Mouse (Mus musculus) kidney, adult 9 months (tissue): ENCODE measurements around the gene Arhgap42.
A peak's percentile ranks its signal among the peaks of the same experiment; 100 is the strongest.

Experiments used
- DNase-seq: peaks from one replicate; pipeline ENCODE4 v3.0.0; 2022

Arhgap42 gene

DNA sequence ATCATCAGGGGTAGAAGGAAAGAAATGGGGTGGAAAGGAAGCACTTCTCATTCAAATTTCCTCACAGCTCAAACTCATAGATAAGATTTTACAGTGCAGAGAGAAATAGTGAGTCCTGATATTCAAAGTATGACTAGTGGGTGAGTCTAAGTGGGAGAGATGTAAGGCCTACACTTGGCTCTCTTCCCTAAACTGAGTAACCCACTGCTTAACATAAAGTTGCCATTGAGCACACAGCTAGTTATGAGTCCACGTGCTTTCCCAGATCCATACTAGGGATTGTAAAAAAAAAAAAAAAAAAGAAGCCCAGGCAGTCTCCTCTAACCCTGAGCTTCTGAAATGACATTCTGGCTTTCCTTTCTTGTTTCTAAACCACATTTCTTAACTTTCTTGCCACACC lies 96.8 kb downstream of the Arhgap42 start:
- no peak for DNase-seq

DNA sequence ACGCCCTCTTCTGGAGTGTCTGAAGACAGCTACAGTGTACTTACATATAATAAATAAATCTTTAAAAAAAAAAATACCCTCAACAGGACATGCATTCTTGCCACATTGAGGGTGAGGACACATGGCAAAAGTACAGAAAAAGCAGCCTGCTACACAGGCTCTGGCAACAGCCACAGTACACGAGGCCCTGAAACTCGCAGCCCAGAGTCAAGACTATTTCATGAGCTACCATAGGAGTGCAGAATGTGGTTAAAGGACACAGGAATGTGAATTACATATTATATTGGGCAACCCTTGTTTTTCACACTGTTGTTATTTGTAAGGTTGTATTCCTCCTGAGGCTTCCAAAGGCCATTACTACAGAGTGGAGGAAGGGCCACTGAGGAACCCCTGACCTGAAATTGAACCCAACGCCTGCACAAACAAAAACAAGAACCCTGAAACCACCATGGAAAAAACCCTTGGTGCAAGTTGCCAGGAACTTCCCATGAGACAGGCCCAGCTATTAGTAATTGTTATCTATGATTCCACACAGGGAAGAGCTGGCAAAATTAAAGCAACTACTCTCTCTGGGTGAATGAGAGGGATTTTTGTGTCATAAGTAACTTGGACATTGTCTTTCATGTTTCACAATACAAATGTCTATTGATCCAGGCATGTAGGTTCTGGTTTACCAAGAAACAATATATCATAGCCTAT lies 109.8 kb downstream of the Arhgap42 start:
- peak; percentile 12 for DNase-seq

DNA sequence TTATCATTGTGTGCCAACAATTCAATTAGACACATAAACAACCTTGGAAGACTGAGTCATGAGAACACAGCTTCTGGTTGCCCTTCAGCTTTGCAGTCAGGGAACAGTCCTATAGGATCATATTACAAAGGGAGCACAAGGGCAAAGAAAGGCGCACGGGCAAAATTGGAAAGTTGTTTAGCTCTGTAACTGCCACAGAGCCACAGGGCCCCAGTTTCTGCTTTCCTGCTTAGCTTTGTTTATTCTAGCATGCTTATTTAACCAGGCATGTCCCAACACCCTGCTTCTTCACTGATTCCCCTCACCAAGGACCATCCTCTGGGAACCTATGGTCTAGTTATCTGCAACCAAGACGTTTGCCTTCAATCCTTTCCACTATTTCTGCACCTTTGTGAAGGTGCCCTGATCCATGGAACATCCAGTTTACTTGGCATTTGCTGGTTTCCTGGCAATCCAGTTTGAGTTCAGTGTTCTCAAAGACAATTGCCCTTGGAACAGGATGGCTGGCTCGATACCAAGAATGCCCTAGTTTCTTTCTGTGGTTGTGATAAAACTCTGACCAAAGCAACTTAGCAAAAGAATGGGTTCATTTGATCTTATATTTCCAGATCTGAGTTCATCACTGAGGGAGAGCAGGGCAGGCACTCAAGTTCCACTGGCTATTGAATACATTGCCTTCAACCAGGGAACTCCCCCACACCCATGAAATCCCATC lies 111.7 kb downstream of the Arhgap42 start:
- peak; percentile 54 for DNase-seq

DNA sequence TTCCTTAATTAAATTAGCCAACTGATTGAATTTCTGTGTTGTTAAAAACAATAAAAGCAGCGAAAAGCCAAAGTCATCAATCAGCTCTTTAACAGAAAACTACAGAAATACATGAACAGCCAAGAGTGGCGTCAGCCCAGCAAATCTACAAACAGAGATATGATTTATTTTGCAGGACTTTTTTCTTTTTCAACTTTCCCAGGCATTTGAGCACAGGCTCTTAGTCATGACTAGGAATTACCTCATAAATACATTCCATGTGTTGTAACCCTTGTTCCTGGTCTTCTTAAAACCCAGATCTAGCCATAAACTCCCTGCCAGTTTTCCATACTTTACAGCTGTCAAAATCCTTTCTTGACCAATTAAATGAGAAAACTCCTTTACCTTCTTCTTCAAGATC lies 114.7 kb downstream of the Arhgap42 start:
- DNase-seq = no peak

DNA sequence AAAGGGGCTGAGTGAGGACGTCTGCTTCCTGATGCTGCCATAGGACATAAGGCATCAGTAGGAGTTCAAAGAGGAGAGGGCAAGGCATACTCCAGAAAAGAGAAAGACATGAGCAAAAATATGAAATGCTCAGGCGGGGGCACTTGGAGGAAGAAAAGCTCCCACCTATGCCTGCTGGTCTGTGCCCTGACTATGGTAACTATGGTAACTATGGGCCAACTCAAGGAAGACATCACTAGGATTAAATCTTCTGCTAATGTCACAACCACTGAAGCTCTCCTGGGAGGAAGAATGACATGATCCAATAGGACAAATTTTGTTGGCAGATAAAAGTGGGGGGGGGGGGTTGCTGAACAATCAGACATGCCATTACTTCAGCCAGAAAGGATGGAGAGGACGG lies 124.6 kb downstream of the Arhgap42 start:
- no peak for DNase-seq

DNA sequence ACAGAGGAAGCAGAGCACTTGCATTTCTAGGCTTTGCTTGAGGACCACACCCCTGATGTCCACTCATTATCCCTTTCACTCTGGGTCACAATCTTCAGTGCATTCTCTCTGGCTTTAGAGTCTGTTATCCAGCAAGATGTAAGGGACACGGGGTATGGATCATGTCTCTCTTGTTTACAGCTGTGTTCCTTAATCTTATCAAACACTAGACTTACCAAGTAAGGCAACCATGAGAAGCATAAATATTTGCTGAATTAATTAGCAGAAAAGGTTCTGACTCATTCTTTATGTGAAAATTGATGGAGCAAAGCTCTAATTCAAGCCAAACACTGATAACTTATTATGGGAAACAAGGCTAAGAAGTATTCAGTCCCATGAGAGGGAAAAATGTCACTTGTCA lies 125.1 kb downstream of the Arhgap42 start:
- DNase-seq = no peak

DNA sequence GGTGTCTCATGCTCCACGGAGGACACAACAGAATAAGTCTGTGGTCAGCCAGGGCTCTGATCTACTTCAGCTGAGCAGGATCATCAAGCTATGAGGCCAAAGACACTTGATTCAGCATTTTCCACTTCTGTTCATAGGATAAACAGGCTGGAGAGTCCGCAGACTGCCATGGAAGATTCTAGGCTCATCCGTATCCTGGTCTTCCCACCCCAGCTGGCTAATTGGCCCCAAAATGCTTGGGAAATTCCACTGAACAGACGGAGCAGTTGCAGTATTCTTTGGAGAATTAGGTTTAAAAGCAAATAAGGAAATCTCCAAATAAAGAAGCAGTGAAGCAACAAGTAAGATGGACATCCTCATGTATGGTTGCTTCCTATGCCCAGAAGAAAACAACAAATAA lies 126.0 kb downstream of the Arhgap42 start:
- no peak for DNase-seq

DNA sequence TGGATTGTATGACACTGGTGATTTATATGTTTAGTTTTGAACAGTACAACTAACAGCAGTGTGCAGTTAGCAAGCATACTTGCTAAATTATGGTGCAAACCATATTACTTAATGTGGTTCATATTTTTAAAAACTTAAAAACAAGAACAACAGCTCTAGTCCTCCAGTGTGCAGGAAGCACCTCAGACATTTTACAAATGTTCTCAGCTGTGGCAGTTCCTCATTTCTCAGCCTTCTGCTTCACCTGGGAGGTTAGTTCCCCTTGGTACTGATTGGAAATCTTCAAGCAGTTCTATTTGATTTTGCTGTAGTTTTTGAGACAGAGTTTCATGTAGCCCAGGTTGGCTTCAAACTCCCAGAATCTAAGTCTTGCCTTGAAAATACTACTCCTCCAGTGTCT lies 131.2 kb downstream of the Arhgap42 start:
- no peak for DNase-seq

DNA sequence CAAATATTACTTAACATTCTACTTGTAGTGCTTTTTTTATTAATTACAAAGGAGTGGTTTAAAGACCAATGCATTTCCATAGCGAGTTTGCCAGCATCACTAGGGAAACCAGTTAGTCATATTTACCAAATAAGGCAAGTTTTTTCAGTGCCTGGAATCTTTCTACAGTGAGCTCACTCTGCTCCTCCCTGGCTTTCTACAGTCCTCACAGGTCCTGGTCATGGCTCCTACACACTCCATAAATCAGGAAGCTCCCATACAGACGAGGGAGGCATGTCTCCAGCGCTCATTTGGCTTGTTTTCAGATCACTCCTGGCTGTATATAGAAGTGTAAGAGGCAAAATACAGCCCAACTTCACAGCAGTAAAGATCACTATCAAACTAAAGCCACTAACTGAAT lies 134.1 kb downstream of the Arhgap42 start:
- no peak for DNase-seq

DNA sequence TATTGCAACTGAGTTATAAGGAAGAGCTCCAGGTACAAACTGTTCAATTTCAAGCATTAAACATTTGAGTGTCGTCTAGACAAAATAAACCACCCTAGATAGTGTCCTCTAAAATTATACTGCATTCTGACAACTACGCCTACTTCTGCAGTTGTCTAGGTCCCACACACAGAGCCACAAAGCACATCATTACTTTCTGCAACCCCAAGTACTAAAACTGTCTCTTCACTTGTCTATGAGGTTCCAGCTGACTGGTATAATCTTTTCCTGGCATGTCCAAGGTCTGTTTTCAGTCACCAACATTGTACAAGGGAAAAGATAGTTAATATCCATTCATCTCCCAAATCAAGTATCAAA lies 136.8 kb downstream of the Arhgap42 start:
- DNase-seq = no peak

DNA sequence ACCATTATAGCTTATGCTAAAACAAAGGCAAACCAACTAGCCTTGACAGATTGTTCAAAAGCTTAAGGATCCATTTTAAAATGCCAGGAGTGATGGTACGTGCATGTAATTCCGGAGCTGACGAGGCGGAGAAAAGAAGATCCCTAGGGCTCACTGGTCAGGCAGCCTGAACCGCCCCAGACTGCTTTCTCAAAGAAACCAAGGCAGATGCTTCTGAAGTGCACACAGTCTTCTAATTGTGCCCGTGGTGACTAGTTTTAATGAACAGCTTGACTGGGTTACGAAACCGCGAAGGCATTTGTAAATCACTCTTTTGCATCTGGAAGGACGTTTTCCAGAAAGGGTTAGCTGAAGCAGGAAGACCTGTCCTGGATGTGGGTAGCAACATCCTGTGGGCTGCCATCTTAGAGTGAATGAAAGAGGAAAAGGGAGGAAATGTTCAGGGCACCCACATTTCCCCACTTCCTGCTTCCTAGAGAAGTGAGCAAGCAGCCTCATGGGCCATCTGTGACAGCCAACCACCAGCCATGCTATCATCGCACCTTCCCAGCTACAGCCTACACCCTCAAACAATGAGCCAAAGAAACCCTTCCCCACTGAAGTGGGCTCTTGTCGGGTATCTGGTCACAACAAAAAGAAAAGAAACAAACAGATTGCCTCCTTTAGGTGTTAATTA lies 137.3 kb downstream of the Arhgap42 start:
- DNase-seq = no peak

DNA sequence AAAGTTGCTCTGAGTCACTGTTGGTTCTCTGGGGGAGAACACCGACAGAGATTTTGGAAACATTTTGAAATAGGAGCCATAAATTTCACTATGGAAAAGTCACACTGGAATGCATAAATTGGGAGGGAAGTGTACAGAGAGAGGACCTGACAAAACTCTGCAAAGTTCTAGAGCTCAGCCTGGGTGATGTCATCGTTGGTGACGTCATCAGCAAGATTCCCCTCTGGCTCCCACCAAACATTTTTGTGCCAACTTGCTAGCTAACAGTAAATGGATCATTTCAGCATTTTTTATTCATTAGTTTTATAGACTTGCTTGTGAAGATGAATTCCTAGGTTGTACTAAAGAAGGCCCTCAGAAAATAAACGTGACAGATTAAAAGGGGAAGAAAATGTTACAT lies 137.8 kb downstream of the Arhgap42 start:
- DNase-seq = no peak

DNA sequence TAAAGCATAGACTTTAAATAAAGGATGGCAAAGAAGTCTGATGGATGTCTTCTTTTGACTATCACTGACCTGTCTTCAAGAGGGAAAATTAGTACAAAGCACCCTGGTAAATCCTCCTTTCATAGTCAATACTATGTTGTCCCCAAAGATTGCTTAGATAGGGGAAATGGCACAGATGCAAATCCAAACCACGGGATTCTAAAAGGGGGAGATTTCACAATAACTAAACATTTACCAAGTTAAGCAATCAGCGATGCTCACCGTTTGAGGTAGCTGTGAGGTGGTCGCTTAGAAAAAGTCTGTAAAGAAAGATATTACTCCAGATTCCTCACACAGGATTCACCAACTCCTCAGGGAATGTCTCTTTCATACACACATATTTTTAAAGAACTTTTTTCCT lies 141.1 kb downstream of the Arhgap42 start:
- no peak for DNase-seq

DNA sequence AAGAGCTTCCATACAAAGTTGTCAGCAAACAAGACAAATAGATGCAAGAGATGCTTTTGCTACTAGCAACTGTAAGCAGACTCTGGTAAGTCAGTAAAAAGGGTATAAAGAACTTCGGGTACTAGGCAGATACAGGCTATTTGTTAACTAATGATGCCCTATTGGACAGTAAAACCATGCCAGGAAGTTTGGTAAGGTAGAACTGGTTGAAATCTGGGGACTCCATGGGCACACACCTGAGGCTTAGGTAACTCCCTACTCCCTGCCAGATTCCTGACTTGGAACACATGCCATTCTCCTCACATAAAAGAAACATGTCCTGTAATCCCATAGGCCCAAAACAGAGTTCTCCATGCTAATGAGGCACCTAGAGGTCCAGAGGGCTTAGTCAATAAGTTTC lies 142.1 kb downstream of the Arhgap42 start:
- peak; percentile 14 for DNase-seq

DNA sequence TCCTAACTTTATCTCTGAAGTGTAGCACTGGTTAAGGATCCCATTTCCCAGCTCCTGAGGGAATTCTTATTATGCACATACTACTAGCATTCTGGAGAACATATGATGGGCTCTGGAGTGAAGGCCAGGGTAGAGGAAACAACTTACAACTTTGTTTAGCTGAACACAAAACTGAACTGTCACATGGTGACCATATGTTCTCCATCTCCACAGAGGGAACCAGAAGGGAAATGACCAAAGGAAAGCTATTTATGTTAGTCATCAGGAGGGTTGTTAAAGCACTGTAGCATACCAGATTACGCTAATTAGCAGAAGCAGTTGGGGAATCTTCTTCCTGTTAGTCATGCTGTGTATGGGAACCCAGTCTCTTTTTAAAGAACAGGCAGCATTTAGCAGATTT lies 145.8 kb downstream of the Arhgap42 start:
- no peak for DNase-seq

DNA sequence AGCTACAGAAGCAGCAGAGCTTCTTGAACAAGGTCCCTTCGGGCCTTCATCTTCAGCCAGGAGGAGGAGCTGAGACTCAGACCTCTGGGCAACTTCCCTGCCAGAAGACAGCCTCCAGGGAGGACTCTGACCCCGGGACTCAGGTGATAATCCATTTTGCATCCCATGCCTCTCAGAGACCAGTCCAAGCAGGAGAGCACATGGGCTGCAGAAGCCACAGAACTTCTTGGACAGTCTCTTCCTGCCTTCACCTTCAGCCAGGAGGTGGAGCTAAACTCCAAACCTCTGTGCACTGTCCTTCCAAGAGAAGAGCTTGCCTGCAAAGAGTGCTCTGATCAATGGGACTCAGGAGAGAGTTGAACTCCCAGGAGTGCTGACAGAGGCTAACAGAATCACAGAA lies 155.5 kb downstream of the Arhgap42 start:
- peak; percentile 94 for DNase-seq

DNA sequence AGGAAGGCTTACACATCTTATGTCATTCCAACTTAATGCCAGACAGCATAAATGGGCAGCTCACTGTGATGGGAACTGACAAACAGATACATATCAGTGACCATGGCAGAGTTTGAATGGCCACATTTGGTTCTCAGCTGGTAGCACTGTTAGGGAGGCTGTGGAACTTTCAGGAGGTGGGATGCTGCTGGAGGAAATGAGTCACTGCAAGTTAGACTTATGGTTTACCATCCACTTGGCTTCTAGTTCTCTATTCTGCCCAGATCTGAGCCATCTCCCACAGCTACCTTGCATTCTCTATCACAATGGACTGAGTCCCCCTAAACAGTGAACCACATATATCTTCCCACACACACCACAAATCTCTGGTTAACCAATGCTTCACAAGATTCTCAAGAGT lies 186.0 kb downstream of the Arhgap42 start:
- DNase-seq = no peak

DNA sequence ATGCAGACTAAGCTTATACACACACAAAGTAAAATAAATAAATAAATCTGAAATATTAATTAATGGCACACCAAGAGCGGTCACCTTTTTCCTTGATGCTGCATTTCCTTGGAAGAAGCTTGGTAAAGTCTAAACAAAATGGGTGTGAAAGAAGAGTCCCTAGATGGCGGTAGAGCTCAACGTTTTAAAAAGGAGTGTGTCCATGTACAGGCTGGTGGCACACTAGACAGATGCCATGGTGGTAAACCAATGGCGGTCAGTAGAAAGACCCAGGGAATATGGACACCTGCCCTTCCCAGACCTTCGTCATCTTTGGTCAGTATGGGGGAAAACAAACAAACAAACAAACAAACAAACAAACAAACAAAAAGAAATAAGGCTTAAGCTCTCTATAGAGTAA lies 187.7 kb downstream of the Arhgap42 start:
- DNase-seq = peak; percentile 50

DNA sequence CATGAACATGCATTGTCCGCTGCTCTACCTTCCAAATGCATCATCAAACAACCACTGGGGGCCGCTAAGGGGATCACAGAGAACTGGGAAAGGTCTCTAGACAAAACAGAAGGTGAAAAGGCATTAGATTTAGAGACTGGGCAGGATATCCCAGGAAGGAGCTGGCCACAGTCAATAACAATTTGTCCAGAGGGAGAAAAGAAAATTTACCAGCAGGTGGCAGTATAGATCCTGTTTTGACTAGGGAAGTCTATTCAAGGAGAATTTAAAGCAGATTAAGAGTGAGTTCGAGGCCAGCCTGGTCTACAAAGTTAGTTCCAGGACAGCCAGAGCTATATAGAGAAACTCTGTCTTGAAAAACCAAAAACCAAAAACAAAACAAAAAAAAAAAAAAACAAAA lies 189.7 kb downstream of the Arhgap42 start:
- peak; percentile 49 for DNase-seq

DNA sequence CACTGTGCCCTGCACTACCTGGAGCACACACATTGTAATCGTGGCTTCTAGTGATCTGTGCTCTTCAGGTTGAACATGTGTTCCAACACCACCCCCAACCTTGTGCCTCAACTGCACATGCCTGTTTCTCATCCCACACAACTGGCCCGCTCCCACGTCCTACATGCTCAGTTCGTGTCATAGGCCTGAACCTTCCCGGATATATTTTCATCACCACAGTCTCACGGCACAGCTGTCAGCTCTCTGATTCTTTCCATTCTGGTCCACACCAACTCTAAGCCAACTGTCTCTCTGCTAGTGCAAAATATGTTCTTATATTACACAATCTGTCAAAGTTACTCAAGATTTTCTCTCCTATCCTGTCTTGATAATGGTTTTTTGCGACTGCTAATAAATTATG lies 197.9 kb downstream of the Arhgap42 start:
- DNase-seq = no peak

DNA sequence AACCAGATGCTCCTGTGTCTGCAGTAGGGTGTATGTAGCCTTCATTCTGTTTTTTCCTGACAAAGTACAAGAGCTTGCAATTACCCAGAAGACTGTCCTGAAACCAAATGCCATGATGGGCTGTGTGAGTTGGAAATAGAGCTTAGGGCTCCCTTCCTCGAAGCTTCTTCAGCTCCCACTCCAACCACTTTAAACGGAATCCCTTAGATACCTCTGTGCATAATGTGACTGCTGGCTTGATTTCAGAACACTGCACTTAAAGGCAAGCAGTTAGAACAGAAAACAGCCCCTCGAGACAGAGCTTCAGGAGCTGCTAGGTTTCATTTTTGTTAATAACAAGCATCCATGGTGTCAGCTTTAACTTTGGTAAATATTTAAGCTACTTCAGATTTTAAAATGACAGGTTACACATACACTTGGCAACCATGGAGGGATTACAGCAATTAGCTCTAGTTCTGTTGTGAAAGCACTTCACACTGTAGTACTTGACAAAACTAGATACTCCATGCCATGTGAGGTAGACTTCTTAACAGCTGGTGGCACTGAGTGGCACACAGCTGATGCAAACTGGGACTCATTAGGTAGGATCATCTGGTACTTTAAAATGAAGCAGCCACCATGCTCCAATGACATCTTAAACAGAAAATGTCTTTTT lies 201.8 kb downstream of the Arhgap42 start:
- peak; percentile 24 for DNase-seq

DNA sequence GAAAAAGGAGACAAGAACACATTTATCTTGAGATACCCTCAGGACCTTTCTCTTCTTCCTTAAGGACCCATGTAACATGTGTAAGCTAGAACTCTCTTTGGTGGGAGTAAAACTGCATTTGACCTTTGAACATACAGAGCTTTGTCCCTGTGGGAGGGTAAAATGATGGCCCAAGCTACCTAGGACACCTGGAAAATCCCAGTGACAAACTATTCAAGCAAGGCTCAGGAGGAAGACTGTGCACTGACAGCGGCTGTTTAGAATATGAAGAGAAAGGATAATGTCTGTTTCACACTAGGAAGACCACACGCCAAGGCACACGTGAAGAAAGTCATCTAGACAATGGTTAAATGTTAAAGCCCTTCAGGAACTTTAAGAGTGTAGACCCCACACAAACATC lies 211.0 kb downstream of the Arhgap42 start:
- no peak for DNase-seq

DNA sequence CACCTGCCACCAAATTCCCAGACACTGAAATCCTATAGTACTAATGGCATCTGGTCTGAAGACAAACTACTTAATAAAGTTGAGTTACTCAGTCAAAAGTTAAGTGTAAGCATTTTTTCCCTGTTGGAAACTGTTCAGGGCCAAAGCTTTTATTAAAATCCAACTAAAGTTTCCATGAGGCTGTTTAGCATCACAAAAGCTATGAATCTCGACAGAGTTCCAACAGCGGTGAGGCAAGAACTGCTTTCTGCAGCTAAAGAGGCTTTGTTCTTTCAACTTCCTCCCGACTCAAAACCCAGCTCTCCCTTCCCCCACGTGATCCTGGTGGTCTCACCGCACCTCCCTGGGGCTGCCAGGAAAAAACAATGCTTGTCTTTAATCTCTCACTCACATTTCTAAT lies 211.5 kb downstream of the Arhgap42 start:
- DNase-seq = no peak

DNA sequence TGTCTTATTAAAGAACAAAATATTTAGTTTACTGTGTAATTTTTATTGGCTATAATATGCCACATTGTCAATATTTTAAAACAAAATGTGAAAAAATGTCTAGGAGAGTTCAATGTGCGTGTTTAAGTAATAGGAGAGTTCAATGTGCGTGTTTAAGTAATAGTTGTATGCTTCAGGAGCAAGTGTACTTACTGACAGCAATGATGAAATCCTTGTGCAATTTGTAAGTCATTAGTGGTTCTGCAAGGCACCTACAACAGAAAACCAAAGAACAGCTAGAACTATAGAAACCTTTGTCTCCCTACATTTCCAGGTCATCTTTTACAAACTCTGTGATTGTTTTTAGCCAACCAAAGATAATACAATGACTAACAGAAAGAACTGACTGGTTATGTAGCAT lies 223.8 kb downstream of the Arhgap42 start:
- DNase-seq = no peak
